Mouse (Mus musculus) forebrain, embryonic 16.5 days (tissue): ENCODE data around the gene Mtfmt. TPM values are rescaled to one million over a fixed set of nuclear protein-coding genes. Genes with fewer than 3 reads are reported as not detected.

ENCODE experiments used
- ATAC-seq: fragments of 200-750 bp; cut with Nextera tagmentation; 2 replicates; pipeline ENCODE4 v1.8.0; 2017; ENCODE audit warnings: mild to moderate bottlenecking, moderate library complexity
- H3K27ac ChIP-seq: fragments of 300-500 bp; sonication (generic); 2 replicates; pipeline ENCODE4 v1.5.1; 2014; ENCODE audit warnings: low read length, control low read depth
- H3K27me3 ChIP-seq: fragments of 300-500 bp; sonication (generic); replicated peaks from 2 replicates; pipeline ENCODE4 v1.6.1; 2014; ENCODE audit warnings: low read length; ENCODE audit not compliant: control insufficient read depth, insufficient read depth
- H3K36me3 ChIP-seq: fragments of 300-500 bp; sonication (generic); 2 replicates; pipeline ENCODE4 v1.6.1; 2014; ENCODE audit not compliant: control insufficient read depth, insufficient read depth
- H3K4me1 ChIP-seq: fragments of 300-500 bp; sonication (generic); replicated peaks from 2 replicates; pipeline ENCODE4 v1.6.1; 2014; ENCODE audit warnings: low read length; ENCODE audit not compliant: control insufficient read depth, insufficient read depth
- H3K4me2 ChIP-seq: fragments of 300-500 bp; sonication (generic); 2 replicates; pipeline ENCODE4 v1.6.1; 2014; ENCODE audit warnings: mild to moderate bottlenecking, low read length, control low read depth
- H3K4me3 ChIP-seq: fragments of 300-500 bp; sonication (generic); replicated peaks from 2 replicates; pipeline ENCODE4 v1.5.1; 2014; ENCODE audit warnings: mild to moderate bottlenecking, low read length, control low read depth
- H3K9ac ChIP-seq: fragments of 300-500 bp; sonication (generic); replicated peaks from 2 replicates; pipeline ENCODE4 v1.6.1; 2014; ENCODE audit warnings: low read depth, low read length, control low read depth
- H3K9me3 ChIP-seq: fragments of 300-500 bp; sonication (generic); 2 replicates; pipeline ENCODE4 v1.6.1; 2016; ENCODE audit warnings: low read length; ENCODE audit not compliant: control insufficient read depth
- WGBS: fragments of 180-500 bp; shearing (Covaris S2); extraction: QIAGEN DNeasy Blood & Tissue Kit; methylation state at CpG from one replicate; pipeline ENCODE4 v1.1.7; 2014; 5-methylcytosine and 5-hydroxymethylcytosine counted together
- polyA plus RNA-seq: library from polyadenylated mRNA; unstranded; fragments of >200 nt; fragmentation: Nextera tagmentation; extraction: Ambion mirVana; gene quantifications from 2 replicates; pipeline ENCODE4 v1.2.1, GENCODE M21; 2015

The Mtfmt gene
- polyA plus RNA-seq, 1 experiment from 2014 or later, result 23.5 TPM

- Histone ChIP-seq H3K4me1 (no peaks in the 10 kb centered on the region), H3K27me3 (no peaks in the 10 kb centered on the region), H3K27ac (no peak overlapping the region), H3K9me3 (no peaks in the 10 kb centered on the region), H3K4me3 (no peak overlapping the region), H3K36me3 (peaks cover 29% of the 10 kb centered on the region), H3K9ac (no peak overlapping the region), H3K4me2 (no peak overlapping the region)
- WGBS, result 92% methylated on average over 4 of the region's 4 CpGs
- ATAC-seq, result no peak
These were observed 9.1 kb downstream of the Mtfmt start for GRCm38 (mm10) chr9:65444692-65445091.

- Histone ChIP-seq H3K36me3 (peaks cover 33% of the 10 kb centered on the region), H3K4me3 (no peak overlapping the region), H3K9ac (no peak overlapping the region), H3K27me3 (no peaks in the 10 kb centered on the region), H3K9me3 (no peaks in the 10 kb centered on the region), H3K4me2 (no peak overlapping the region), H3K4me1 (no peaks in the 10 kb centered on the region), H3K27ac (no peak overlapping the region)
- WGBS, result 89% methylated on average over 6 of the region's 6 CpGs
- no peak for ATAC-seq
These were observed 12.4 kb downstream of the Mtfmt start for GRCm38 (mm10) chr9:65447951-65448350.

GRCm38 (mm10) chr9:65458975-65459374, 23.4 kb downstream of the Mtfmt start:
- no peak overlapping the region for H3K27ac ChIP-seq
- no peak overlapping the region for H3K4me2 ChIP-seq
- H3K9ac ChIP-seq, result no peak overlapping the region
- H3K36me3 ChIP-seq, result no peaks in the 10 kb centered on the region
- no peak for ATAC-seq
- peaks cover 22% of the 10 kb centered on the region for H3K4me1 ChIP-seq
- H3K27me3 ChIP-seq, result no peaks in the 10 kb centered on the region
- H3K9me3 ChIP-seq, result no peaks in the 10 kb centered on the region
- WGBS, result 86% methylated on average over 2 of the region's 2 CpGs
- H3K4me3 ChIP-seq, result no peak overlapping the region

GRCm38 (mm10) chr9:65460198-65460597, 24.6 kb downstream of the Mtfmt start:
- Histone ChIP-seq H3K4me1 (peaks cover 22% of the 10 kb centered on the region), H3K27ac (peak overlapping the region; percentile 72), H3K36me3 (peaks cover 2% of the 10 kb centered on the region; the same call in 1 of the 2 replicates), H3K9me3 (no peaks in the 10 kb centered on the region), H3K9ac (no peak overlapping the region), H3K4me2 (peak overlapping the region; percentile 63), H3K4me3 (peak overlapping the region; percentile 58), H3K27me3 (no peaks in the 10 kb centered on the region)
- ATAC-seq, result 0 out of 2 replicates have a peak, but pooled peaks have one; percentile 13
- WGBS, result 37% methylated on average over 3 of the region's 3 CpGs

GRCm38 (mm10) chr9:65460732-65461442, 25.3 kb downstream of the Mtfmt start, which contains the start of gene Spg21:
Gene Spg21, plus strand, starts transcription at chr9:65460947.
- H3K4me2 ChIP-seq, result peak within 1 kb of the TSS; percentile 63
- ATAC-seq, result peak; percentile 97
- WGBS, result under 1% methylated on average over 52 of the region's 53 CpGs
- H3K36me3 ChIP-seq, result peaks cover 7% of the 10 kb centered on the region
- no peaks in the 10 kb centered on the region for H3K27me3 ChIP-seq
- H3K4me3 ChIP-seq, result peak within 1 kb of the TSS; percentile 58
- peaks cover 22% of the 10 kb centered on the region for H3K4me1 ChIP-seq
- peak within 1 kb of the TSS; percentile 78 for H3K9ac ChIP-seq
- H3K27ac ChIP-seq, result peak within 1 kb of the TSS; percentile 72
- no peaks in the 10 kb centered on the region for H3K9me3 ChIP-seq

- H3K9me3 ChIP-seq, result no peaks in the 10 kb centered on the region
- no peak overlapping the region for H3K4me3 ChIP-seq
- peaks cover 22% of the 10 kb centered on the region for H3K4me1 ChIP-seq
- H3K27me3 ChIP-seq, result no peaks in the 10 kb centered on the region
- ATAC-seq, result no peak
- H3K36me3 ChIP-seq, result peaks cover 8% of the 10 kb centered on the region
- H3K4me2 ChIP-seq, result no peak overlapping the region
- H3K27ac ChIP-seq, result no peak overlapping the region
- H3K9ac ChIP-seq, result no peak overlapping the region
- WGBS, result 77% methylated on average over 5 of the region's 5 CpGs
These were observed 27.0 kb downstream of the Mtfmt start for GRCm38 (mm10) chr9:65462544-65462943.

- Histone ChIP-seq H3K27ac (no peak overlapping the region), H3K36me3 (peaks cover 8% of the 10 kb centered on the region), H3K4me3 (no peak overlapping the region), H3K4me2 (no peak overlapping the region), H3K27me3 (no peaks in the 10 kb centered on the region), H3K9ac (no peak overlapping the region), H3K4me1 (peaks cover 22% of the 10 kb centered on the region), H3K9me3 (no peaks in the 10 kb centered on the region)
- WGBS, result 94% methylated on average over 6 of the region's 6 CpGs
- no peak for ATAC-seq
These were observed 28.6 kb downstream of the Mtfmt start for GRCm38 (mm10) chr9:65464161-65464560.

- WGBS, result 92% methylated on average over 2 of the region's 2 CpGs
- H3K9ac ChIP-seq, result no peak overlapping the region
- H3K4me2 ChIP-seq, result no peak overlapping the region
- no peak for ATAC-seq
- no peaks in the 10 kb centered on the region for H3K27me3 ChIP-seq
- H3K36me3 ChIP-seq, result peaks cover 8% of the 10 kb centered on the region
- H3K4me1 ChIP-seq, result peaks cover 19% of the 10 kb centered on the region
- no peaks in the 10 kb centered on the region for H3K9me3 ChIP-seq
- H3K27ac ChIP-seq, result no peak overlapping the region
- no peak overlapping the region for H3K4me3 ChIP-seq
These were observed 29.7 kb downstream of the Mtfmt start for GRCm38 (mm10) chr9:65465241-65465640.

GRCm38 (mm10) chr9:65467686-65468085, 32.1 kb downstream of the Mtfmt start:
- ATAC-seq, result no peak
- Histone ChIP-seq H3K4me2 (no peak overlapping the region), H3K4me3 (no peak overlapping the region), H3K27me3 (no peaks in the 10 kb centered on the region), H3K4me1 (peaks cover 3% of the 10 kb centered on the region), H3K36me3 (peaks cover 8% of the 10 kb centered on the region), H3K9ac (no peak overlapping the region), H3K27ac (no peak overlapping the region), H3K9me3 (no peaks in the 10 kb centered on the region)
- 80% methylated on average over 11 of the region's 11 CpGs for WGBS
